Mouse (Mus musculus) brain, adult 2 months (tissue): ENCODE results near the gene Nupl2.

Experiments used
- DNase-seq: peaks from one replicate; pipeline ENCODE4 v3.0.0; 2011; ENCODE audit warnings: low read depth, low spot score

The Nupl2 gene

DNA sequence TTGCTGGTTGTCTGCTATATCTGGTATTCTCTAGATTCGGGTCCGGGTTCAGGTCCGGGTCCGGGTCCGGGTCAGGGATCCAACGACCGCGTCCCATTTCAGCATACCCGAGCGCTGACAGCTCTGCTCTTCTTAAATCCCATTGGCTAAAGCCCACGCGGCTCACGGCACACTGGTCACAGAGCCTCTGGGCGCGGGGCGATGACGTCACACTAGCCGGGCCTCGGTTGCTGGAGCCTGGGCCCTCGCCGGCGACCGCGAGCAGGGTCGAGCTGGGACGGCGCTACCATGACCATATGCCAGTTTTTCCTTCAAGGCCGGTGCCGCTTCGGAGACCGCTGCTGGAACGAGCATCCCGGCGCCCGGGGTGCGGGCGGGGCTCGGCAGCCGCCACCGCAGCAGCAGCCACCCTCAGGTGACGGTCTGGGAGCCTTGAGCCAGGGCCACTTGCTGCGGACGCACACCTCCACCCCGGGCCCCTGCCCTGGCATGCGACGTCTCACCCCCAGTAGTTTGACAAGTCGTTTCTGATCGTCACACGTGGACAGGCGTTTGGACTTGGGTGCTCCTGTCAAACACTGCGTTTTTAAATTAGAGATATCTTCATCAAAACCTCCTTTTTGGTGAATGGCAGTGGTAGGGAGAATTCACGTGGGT is at the start of gene Nupl2:
Gene Nupl2, plus strand, starts transcription at position 175 of the 657 bp plus-strand sequence.
- DNase-seq = peak; percentile 99

DNA sequence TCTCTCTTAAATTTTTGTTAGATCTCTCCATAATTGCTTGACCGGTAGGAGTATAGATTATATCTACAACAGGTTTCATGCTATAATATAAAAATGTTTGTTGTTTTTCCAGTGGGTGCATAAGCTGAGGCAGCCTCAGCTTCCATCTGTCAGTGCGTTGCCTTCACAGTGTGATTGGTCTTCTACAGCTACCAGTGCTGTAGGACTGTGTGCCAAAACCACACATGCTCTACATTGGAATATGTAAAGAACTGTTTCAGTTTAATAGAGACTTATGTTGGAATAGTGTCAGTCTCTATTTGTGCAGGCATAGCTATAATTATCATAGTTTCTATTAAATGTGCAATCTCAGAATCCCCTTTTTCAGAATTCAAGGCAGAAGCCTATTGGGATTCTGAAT is 42.5 kb upstream of the Nupl2 start:
- peak; percentile 28 for DNase-seq

DNA sequence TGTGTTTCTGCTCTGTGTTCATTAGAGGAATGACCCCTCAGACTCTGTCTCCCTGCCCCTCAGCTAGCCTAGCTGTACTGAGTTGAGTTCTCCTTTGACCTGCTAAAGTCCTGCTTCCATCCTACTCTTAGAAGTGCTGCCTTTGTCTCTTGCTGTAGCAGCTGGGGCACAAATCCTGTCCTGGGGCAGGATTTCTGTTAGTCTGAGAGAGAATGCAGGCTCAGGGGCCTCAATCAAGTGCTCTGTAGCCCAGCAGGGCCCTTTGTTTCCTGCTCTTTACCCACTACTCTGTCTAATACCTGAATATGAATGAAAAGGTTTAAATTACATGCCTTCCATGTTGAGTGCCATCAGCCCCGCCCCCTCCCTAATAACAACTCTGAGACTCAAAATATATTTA is 40.6 kb upstream of the Nupl2 start:
- no peak for DNase-seq

DNA sequence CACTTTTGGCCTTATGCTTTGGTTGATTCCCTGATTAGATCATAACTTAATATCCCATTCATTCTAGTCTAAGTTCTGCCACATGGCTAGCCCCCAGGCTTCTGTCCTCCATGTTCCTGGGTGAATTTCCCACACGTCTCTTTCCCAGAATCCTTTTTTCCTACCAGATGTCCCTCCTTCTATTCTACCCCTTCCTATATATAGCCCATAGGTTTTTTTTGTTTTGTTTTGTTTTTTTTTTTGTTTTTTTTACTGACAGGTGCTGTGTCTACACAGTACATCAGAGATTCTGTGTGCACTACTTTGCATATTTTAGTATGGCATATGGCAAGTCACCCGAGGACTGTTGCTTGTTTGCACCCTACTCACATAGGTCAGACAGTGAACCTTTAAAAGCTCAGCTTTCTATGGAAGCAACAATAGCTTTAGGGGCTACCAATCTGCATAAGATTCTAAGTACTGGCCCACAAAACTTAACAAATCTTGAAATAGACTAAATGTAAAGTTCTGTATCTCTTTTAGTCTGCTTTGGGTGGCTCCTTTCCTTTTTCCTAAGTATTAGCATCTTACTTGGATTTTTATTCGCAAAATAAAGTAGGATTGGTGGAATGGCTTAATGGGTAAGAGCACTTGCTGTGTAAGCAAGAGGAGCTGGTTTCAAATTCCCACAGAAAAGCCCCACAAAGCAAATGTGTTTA is 40.0 kb upstream of the Nupl2 start:
- no peak for DNase-seq

DNA sequence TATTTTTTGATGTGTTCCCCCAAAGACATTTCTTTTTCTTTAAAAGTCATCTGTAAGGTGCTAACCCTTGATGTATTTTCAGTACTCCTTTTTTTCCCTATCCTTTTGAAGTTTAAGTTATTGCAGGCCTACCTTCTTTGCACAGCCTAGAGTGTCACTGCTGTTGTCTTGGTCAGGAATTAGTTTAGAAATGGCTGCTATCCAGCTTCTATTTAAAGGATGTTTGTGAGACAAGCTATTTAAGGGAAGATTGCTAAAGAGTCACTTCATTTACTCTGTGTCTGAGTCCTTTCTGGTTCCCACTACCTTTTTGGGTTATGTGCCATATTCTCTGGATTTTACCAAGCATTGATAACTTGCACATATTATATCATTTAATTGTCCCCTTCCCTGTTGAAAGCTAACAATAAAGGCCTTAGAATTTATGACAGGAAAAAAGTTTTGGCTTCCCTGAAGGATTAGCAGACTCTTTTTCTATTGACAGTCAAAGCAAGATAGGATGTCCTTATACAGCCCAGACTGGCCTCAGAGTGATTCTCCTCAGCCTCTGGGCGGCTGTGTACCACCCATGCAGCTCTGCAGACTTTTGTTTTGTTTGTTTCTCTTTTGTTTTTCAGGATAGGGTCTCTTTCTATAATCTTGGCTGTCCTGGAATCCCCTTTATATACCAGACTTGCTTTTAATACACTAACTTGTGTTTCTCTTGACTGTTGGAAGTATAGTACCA is 38.7 kb upstream of the Nupl2 start:
- peak; percentile 56 for DNase-seq

DNA sequence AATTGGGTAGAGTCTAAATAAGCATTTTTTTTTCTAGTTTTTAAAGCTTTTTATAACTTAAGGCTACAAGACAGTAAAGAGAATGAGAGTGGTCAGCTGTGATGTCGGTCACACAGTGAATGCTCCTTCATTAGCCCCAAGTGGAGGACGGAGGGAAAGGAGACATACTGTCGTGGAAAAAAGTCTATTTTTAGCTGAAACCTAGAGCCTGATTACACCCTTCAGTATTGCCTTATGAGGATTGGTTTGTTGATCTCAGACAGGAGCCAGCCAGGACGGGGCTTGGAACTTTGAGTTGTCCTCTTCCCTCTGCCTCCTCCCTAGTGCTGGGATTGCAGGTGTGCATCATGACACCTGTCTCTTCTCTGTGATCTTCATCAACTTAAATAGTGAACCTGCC is 37.8 kb upstream of the Nupl2 start:
- no peak for DNase-seq

DNA sequence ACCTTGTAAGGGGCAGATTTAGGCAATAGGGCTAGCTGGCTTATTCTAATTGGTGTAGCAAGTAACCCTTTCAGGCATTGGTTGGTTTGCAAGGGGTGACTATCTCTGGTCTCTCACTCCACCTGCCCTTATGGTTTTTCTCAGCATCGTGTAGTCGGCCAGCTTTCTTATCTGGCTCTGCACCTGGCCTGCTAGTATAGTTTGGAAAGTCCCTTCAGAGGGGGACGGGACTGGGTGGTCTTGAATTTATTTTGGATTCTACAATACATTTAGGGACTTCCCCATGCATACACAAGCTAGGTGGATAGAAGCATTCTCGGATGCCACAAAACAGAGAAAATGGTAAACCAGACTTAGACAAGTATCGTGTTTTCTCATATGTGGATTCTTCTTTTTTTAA is 17.8 kb upstream of the Nupl2 start:
- DNase-seq = no peak

DNA sequence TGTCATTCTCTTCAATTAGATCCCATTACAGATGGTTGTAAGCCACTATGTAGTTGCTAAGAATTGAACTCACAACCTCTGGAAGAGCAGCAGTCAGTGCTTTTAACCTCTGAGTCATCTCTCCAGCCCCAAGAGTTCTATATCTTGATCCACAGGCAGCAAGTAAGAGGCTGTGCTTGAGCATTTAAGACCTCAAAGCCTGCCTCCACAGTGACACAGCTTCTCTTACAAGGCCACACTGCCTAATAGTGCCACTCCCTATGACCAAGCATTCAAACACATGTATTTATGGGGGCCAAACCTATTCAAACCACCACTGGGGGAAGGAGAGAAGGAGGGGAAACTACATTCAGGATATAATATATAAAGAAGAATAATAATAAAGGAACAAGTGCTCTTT is 12.6 kb upstream of the Nupl2 start:
- DNase-seq = no peak

DNA sequence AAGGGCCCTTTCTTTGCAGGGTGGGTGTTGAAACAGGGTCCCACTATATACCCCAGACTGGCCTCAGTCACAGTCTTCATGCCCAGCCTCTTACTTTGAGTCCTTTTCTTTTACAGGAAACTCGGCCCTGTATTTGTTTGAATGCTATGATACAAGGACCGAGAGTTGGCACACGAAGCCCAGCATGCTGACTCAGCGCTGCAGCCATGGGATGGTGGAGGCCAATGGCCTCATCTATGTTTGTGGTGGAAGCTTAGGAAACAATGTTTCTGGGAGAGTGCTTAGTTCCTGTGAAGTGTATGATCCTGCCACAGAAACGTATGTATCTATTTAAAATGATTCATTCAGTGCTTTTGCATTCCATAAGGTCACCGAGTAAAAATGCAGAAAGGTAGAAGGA is 8.0 kb upstream of the Nupl2 start:
- DNase-seq = no peak

DNA sequence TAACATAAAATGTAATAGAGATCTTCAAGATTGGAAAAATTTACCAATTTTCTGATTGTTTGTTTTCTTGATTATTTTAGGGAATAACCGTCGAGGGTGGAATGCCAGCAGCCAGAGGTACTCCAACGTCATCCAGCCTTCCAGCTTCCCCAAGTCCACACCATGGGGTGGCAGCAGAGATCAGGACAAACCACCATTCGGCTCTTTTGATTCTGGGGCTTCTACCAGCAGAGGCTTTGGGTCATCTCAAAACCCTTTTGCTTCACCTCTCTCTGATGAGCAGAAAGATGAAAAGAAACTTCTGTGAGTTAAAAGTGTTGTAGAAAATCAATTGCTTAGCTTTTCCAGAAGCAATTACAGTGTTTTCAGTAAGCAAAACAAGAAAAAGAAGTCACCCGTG is 2.5 kb downstream of the Nupl2 start:
- DNase-seq = peak; percentile 55

DNA sequence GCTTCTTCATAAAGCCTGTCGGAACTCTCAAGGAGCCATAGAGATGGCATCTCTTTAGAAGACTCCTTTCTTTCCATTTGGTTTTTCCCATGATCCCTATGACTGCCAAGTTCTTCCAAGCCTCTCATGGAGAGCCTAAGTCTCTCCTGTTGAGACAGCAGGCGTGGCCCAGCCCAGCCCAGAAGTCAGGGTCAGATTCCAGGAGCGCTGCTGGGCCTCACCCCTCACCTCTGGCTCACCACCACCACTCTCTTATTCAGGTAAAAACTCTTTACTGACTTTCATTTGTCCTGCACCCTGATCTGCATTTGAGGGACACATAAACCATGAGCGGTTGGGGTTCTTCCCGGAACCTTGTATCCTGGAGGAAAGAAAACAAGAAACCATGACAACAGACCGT is 5.1 kb downstream of the Nupl2 start:
- DNase-seq = no peak

DNA sequence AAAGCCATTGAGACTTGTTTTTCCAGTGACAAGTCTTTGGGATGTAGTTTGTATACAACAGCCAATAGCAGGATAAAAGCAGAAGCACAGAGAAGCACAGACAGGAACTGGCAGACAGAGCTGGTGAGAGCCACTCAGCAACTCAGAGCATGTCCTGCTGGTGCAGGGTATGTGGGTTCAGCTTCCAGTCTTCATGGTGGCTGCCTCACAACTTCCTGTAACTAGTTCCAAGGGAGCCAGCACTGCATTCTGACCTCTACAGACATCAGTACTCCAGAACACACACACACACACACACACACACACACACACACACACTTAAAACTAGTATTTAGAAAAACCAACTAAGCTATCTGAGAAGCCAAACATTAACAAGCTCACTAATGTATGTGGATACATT is 7.3 kb downstream of the Nupl2 start:
- DNase-seq = peak; percentile 28

DNA sequence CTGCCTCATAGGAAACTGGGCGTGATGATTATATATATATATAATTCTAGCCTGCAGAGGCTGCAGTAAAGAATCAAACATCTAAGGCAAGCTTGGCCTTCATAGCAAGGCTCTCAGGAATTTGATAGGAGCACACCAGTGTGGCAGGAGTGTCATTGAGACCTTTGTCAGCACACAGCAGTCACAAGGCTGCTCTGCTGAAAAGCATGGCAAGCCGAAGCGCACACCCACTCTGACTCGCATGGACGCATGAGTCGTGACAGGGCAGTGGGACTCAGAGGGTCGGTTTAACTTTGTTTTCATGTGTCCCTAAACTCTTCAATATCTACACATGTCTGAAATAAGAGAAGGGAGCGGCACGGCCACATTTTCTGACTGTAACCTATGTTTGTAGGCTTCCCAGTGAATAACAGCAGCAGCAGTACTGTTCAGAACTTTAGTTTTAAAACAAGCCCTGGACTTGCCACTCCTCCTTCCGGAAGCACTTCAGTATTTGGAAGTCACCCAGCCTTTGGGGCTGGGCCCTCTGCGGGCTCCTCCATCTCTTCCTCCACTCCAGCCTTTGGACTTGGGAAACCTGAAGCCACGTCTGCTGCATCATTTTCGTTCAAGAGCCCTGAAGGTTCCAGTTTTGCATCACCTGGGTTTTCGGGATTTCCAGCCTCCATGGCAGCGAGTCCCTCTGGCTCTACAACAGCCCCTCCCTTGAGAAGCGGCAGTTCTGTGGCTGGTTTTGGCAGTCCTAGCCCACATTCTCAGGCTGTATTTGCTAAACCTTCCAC is 16.9 kb downstream of the Nupl2 start:
- DNase-seq = no peak

DNA sequence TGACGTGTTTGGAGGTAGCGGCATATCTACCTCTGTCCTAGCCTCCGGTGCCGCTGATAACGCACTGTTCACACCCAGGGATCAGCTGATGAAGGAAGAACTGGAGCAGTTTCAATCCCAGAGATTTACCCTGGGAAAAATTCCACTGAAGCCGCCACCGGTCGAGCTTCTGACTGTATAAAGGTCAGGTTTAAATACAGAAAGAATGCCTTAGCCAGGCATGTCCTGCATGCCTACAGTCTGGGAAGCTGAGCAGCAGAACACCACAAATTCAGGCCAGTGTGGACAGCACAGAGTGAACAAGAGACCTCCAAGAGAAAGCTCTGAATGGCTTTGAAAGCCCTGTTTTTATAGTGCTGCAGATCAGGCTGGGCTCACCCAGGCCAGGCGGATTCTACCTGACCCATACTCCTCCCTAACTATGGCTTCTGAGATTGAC is 17.6 kb downstream of the Nupl2 start:
- no peak for DNase-seq

DNA sequence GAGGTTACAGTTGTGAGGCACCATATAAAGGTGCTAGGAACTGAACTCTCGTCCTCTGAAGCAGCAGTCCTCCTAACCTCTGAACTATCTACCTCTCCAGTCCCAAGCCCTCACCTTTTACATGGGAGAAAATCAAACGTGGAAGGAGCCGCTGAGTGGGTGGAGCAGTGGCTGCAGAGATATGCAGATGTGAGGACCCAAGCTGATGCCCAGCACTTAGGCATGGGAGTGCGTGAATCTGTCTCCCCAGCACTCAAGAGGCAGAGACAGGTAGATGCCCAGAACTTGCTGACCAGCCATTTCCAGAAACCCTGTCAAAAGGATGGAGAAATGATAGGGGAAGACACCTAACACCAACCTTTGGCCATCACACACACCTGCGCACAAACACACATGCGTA is 18.3 kb downstream of the Nupl2 start:
- DNase-seq = no peak

DNA sequence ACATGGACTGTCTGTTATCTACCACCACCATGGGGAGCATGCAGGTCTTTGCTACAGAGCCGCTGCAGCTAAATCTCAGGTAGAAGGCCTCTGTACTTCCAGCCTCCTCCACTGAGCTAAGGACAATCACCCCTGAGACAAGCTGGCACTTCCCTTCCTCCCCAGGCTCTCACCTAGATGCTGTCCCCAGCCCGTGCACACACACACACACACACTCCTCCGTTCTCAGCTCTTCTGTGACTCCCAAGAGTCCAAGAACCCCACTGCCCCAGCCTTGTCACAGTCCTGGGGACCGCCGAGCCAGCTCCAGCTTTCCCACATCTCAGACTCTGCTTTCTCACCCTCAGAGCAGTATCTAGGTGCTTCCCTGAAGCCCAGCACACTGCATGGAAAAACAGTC is 19.2 kb downstream of the Nupl2 start:
- no peak for DNase-seq

DNA sequence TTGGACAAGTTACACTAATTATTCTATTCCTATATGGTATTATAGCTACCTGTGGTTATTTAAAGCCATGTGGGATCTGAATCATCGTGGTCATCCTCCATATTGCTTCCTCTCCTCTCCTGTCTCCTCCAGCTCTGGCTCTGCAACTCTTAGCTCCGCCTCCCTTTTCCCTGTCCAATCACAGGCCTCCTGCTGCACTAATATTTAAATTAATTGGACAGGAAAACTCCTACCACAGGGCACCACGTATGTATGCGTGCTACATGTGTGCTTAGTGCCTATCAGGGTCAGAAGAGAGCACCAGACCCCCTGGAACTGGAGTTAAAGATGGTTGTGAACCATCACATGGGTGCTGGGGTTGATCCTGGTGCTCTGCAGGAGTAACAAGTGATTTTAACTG is 23.7 kb downstream of the Nupl2 start:
- no peak for DNase-seq

DNA sequence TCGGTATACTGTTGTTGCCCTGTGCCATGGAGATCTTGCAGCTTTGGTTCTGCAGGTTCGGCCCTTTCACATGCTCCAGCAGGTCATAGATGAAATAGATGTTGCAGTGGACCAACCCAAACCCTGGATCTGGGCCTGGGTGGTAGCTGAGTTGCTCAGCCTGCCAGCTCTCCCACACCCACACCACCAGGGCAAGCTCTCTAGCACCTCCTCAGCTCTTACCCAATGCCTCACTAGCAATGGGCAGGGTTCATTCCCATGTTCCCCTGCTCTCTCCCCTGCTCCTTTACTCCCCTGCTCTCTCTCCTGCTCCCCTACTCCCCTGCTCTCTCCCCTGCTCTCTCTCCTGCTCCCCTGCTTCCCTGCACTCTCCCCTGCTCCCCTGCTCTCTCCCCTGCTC is 27.1 kb downstream of the Nupl2 start:
- no peak for DNase-seq

DNA sequence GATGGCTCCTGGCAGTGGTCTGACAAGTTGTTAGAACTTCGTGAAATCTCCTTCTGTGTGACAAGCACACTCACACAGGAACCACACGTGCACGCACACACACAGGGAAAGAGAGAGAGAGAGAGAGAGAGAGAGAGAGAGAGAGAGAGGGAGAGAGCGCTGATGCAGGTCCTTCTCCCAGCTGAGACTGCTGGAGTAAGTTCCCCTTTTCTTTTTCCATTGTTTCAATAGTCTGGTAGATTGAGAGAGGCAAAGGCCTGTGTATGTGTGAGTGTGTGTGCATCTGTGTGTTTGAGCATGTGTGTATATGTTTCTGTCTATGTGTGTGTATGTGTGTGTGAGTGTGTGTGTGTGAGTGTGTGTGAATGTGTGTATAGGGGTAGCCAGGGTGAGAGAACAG is 36.2 kb downstream of the Nupl2 start:
- no peak for DNase-seq

DNA sequence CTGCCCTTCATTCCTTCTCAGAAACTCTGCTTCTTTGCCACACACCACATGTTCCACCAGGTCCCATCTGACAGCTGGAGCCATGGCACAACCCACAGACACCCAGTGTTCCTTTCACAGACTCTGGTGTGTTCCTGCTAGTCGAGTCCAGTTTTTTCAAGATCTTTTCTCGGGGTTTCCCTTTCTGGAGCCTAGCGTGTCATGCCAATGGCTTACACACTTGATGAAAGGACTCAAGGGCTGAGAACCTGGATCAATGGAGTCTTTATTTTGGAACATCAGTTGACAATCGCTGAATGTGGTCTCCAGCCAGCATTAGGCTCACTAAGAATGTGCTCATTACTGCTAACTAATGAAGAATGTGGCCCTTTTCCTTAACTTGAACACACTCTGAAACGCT is 37.7 kb downstream of the Nupl2 start:
- peak; percentile 40 for DNase-seq

DNA sequence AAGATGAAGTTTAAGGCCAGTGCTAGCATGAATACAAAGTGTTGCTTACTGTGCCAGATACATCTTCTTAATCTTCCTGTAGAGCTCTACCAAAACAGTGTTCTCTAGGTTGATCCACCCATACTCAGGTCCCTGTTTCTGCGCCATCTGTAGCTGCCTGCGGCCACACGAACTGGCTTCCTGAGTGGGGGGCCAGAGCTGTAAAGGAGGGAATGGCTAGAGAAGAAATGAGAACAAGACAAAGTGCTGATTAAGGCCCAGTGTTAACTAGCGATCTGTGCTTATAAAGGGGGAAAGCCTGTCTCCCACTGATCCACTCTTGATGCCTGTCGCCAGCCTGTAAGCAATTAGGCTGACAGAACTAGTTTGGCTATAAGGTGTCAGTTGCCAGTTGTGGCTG is 38.5 kb downstream of the Nupl2 start:
- DNase-seq = no peak

DNA sequence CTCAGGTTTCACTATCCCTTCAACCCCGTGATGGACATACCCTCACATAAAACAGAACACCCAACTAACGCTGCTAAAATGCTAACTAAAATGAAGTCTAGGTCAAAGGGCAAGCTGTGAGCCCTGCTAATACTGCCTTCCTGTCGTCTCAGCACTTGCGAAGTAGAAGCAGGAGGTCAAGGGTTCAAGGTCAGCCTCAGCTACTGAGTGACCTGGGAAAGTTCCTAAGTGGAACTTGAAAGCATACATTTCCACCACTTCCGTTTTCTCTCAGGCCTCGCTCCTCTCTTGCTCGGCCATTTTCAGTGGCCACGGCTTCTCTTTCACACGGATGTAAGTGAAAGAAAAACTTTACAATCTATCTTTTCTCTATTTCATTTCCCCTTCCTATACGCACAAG is 43.2 kb downstream of the Nupl2 start:
- DNase-seq = no peak
